Mouse (Mus musculus) left cerebral cortex, adult 11 months (tissue): ENCODE results near the gene Nedd4.

Experiments used
- DNase-seq: peaks from one replicate; pipeline ENCODE4 v3.0.0; 2022; ENCODE audit warnings: low spot score

Gene Nedd4

DNA sequence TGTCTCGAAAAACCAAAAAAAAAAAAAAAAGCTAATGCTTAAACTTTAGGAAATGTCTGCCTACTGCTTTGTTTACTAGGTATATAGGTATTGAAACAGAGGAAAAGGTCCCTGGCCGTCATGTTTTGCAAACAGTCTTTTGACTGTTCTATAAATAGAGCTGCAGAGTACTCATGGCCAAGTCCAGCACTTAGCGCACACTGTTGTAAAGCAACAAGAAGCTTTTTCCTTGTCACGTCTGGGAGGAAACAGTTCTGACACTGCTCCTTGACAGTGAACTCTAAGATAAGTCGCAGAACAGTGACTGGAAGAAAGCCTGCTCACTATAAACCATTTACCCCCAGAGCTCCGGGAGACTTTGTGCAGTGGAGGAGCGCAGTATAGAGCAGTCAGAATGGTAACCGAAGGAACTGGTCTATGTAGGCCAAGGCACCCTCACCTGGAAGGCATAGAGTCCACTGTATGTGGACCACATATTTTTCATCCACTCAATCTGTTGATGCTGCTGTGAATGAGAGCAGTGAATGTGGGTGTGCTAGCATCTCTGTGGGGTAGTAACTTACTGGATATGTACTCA is 19.6 kb downstream of the Nedd4 start:
- no peak for DNase-seq

DNA sequence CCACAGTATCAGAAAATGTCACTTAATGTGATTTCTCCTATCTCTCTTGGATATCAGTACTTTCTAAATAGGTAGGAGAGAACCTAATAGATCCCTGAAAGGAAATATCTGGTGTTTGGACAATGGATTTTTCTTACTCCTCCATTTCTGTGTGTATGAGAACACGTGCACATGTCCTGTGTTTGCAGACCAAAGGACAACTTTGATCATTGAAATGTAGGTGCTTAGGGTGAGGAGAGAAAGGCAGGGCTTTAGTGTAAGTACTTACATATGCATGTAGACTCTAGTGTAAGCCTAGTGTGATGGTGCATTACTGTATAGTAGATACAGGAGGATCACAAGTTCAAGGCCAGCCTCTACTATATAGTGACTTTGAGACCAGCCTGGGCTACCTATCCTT is 21.1 kb downstream of the Nedd4 start:
- DNase-seq = no peak

DNA sequence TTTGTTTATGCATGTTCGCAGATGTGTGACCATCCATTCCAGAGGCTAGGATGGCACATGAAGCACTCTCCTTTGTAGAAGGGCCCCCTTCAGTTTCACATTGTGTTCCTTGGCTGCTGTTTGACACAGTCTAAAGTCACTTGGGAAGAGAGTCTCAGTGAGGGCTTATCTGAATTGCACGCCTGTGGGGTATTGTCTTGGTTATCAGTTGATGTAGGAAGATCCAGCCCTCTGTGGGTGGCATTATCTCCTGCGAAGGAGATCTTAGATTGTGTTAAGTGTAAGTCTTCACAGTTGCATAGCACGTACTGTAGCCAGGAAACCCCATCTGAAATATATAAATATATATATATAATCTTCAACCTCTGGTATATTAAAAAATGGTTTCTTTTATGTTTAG is 23.1 kb downstream of the Nedd4 start:
- DNase-seq = no peak

DNA sequence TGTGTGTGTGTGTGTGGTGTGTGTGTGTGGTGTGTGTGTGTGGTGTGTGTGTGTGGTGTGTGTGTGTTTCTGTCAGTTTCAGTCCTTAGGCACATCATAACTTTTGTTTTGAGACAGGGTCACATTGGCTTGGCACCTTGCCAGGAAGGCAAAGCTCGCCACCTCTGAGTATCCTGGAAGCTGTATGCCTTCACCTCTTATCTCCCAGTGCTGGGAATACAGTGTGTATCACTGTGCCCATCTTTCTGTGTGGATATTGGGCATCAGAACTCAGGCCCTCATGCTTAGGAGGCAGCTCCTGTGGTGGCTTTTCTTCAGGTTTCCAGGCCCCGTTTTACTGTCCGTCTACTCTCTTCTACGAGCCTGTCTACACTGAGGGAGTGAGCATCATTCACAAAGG is 24.4 kb downstream of the Nedd4 start:
- no peak for DNase-seq

DNA sequence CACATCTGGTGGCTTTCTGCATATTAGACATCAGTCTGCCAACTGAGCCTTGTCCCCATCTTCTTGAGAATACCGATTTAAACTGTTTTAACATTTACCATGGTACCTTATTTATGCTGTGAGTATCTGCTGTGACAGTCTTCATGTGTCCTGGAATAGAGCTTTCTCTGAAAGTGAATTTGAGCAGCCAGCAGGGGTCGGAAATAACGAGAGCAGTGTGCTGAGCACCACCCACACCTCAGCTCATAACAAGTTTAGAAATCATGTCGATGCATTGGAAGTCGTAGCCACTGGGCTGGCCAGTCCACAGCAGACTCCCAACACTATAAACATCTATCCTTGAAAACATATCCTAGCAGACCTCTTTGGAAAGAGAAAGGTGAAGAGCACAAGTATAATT is 27.4 kb downstream of the Nedd4 start:
- DNase-seq = no peak

DNA sequence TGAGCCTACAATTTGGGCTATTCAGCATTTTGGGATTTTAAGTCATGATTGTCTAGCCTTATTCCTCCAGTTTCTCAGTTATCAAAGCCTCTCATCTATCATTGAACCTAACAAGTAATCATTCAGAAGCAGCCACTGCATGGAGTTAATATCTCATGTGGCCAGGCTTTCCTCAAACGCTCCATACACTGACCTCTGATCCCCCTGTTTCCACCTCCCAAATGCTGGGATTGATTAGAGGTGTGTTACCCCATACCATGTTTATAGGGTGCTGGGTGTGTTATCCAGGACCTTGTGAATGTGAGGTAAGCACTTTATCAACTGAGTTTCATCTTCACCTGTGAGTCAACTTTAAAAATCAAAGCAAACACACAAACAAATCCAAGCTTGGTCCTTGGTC is 28.7 kb downstream of the Nedd4 start:
- no peak for DNase-seq

DNA sequence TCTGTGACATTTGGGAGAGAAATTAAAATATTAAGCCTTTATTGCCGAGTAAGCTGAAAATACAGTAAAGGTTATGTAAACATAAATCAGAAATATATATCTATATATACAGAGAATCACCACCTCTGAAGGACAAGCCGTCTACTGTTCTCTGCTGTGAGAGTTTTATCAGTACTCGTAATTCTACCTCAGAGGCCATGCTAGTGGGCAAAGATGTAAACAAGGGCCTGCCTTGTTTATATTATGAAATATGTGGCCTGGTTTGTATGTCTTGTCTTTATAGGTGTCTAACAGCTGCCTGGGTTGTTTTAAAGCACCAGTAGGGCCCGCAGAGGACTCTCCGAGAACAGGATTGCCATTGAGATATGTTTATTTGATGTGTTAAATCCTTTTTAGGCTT is 29.8 kb downstream of the Nedd4 start:
- no peak for DNase-seq

DNA sequence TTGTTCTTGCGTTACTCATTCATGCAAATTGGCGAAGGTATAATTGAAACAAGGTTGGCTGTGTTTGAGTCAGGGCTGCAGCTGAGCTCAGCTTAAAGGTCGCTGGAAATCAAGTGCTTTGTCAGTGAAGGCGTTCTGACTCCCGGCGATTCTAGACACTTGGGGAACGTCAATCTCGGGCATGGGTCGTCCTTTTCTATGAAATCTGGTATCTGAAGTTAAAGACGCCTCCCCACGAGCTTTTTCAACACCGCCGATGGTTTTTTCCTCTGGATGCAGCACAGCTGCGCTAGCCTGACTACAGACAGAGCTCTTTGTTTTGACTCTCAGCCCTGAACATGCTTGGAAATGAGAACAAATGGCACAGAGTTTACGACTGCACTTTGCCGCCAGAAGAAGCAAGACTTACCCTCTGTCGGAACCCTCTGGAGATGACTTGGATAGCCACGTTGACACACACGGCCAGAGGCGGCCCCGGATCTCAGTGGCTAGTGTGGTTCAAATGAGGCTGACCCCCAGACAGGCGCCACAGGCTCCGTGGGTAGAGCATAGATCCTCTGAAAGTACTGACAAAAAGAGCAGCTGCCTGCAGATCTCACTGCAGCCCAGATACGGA is 31.0 kb downstream of the Nedd4 start:
- DNase-seq = no peak

DNA sequence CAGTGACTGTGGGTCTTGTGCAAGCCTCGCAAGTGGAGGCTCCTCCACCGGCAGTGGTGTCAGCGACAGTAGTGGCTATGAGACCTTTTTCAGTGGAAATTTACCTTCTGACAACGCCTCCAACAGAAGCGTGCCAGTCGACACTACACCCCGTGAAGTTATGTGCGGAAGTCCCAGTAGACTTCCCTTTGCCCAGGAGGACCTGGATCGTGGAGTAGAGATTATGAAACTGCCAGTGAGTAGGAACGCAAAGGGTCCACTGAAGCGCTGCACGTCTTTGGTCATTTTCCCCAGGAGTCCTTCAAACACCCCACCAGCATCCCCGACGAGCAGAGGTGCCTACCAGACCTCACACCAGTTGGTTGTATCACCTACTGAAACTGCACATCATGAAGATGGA is 31.7 kb downstream of the Nedd4 start:
- DNase-seq = no peak

DNA sequence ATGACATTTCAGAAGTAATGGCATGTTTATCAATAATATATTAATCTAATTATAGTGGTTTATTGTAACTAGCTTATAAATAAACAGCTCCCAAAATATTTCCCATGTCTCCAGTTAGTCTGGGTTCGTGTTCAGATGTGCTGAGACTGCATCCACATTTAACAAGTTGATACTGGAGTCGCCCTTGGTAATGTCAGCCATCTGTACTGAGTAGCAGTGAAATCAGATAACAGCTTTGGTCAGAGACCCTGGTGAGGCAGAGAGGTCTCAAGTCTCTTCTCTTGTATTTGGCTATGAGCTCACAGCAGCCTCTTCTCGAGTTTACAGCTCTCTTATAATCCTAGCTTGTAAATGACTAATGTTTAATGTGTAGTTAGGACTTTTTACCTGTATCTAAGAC is 34.4 kb downstream of the Nedd4 start:
- DNase-seq = no peak

DNA sequence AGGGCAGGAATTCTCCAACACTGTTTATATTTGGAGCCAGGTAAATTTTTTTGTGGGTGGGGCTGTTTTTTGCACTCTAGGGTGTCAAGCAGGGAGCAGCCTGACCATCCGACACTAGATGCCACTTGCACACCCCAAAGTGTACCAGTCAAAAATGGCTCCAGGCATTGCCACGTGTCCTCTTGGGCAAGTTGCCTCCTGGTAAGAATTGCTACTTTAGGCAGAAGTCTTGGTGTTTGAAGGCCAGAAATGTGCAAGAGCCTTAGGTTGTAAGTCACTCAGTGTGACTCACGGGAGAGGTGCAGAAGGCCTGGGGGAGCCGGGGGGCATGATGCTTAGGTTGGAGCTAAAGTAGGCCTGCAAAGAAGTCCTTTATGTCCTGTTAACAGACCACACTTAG is 35.6 kb downstream of the Nedd4 start:
- no peak for DNase-seq

DNA sequence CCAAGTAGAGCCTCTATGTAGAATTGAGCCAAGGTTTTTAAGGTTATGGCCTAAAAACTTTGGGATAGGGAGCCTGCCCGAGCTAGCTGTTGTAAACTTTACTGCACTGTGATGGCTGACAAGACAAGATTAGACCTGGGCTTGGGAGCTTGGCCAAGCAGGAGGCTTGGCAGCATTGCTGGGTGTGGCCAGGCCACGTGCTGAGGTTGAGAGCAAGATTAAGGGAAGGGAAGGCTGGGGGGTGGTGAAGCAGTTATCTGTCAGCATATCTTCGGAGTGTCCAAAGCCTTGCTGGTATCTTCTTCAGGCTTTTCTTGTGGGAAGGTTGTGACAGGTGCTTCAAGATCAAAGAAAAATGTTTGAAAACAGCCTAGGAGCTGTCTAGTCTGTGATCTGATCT is 37.6 kb downstream of the Nedd4 start:
- DNase-seq = no peak

DNA sequence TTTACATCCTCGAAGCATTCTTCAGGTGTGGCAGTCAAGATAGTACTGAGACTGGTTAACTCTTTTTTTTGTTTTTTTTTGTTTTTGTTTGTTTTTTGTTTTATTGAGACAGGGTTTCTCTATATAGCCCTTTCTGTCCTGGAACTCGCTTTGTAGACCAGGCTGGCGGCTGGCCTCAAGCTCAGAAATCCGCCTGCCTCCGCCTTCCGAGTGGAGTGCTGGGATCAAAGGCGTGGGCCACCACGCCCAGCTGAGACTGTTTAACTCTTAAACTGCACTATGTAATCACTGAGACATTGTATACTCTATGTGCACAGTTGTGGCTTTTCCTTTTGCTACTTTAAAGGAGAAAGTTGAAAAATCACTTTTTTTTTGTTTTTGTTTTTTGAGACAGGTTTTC is 39.3 kb downstream of the Nedd4 start:
- DNase-seq = no peak

DNA sequence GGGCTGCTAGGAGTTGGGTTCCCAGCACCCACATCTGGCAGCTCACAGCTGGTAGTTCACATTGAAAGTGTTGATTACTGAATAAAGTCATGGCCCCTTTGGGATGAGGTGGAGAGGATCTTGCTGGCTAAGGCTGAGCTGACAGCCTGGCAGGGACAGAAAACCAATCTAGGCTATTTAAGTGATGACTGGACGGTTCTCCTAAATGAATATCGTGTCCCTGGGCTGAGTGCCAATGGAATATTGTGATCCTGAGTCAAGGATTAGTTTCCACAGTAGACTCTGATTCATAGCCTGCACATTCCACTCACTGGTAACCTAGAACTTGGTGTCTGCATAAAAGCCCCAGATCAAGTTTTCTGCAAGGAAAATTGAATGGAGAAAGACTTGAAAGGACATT is 39.9 kb downstream of the Nedd4 start:
- DNase-seq = no peak

DNA sequence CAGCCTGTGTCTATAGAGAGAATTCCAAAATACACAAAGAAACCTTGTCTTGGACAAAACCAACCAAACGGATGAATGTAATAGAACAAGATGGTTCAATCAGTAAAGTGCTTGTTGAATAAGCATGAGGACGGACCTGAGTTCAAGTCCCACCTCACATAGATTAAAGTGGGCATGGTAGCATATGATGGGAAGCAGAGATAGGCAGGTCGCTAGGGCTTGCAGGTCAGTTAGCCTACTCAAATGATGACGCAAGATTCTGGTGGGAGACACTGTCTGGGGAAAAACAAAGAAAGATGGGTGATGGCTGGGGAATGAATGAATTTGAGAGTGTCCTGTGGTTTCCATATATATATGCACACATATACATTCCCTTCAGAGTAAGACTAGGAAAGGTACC is 41.0 kb downstream of the Nedd4 start:
- DNase-seq = no peak

DNA sequence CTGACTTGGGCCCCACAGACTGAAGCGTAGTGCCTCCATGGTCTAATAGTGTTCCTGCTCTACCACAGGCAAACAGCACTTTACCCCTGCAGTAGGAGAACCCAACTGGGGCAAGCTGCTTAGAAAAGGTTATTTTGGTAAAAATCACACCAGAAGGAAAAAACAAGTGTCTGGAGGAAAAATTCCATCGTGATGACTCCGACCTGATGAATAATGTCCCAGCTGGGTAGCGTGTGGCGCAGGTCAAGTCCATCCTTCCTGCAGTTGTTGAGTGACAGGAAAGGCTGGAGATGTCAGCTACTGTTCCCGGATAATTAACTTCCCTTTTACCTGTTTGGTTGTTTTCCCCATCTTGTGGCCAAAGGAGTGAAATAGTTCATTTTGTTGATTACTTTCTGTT is 41.6 kb downstream of the Nedd4 start:
- DNase-seq = no peak

DNA sequence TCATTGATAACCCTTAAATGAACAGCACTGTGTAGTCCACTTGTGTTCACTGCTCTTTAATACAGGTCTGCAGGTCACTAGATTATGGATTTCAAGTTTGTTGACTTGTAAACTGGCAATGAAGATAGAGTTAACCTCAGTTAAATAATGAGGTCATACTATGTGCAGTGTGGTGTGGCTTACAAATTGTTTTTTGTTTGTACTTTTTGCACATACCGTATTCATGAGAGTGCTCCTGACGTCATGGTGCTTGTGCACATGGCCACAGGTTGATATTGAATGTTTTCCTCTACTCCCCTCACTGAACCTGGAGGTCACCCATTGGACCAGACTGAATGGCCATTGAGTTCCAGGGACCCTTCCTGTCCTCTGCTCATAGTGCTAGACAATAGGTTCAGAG is 43.1 kb downstream of the Nedd4 start:
- no peak for DNase-seq

DNA sequence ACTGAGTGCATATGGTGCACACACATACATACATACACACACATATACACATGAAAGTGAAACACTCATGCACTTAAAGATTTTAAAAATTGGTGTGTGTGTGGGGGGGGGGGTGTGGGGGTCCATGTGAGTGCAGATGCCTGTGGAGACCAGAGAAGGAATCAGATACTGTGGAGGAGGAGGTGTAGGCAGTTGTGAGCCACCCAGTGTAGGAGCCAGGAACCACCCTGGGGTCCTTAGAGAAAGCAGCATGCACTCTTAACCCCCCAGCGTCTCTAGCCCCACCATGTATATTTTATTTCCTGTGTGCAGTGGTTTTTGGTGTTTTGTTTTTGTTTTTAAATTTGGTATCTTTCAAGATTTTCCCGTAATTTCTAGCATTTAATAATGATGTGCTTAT is 45.9 kb downstream of the Nedd4 start:
- DNase-seq = no peak

DNA sequence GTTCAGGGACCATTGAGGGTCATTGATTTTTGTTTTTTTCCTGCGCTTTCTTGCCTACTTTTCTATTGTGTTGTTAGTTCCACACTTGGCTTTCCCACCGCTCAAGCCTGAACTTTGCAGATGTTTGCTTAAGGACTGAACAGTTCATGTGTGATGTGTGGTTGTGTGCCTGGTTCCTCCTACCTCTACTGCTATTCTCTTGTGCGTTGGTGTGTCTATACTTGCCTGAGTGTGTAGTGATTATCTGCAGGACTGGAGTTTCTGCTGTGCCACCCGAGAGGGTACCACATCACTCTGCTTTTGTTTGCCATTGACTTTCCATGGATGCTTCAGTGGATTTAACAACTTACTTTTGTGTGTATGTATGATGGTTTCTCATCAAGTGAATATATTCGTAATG is 46.5 kb downstream of the Nedd4 start:
- no peak for DNase-seq

DNA sequence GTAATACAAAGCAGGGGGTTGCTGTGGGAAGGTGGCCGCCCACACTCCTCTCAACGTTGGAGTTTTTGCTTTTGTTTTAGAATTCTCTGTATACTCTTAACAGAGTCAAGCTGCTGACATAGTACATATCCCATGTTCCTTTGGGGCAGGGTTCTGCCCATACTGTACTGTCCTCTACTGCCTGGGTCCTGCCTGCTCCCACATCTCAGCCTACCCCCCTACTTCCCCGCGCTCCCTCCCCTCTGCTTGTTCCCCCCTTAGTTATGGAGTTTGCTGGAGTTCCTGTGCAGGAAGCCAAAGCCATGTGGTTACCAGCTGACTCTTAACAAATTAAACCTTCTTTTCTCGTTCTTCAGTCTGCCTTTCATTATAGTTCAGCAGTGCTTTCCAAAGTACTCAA is 47.9 kb downstream of the Nedd4 start:
- no peak for DNase-seq

DNA sequence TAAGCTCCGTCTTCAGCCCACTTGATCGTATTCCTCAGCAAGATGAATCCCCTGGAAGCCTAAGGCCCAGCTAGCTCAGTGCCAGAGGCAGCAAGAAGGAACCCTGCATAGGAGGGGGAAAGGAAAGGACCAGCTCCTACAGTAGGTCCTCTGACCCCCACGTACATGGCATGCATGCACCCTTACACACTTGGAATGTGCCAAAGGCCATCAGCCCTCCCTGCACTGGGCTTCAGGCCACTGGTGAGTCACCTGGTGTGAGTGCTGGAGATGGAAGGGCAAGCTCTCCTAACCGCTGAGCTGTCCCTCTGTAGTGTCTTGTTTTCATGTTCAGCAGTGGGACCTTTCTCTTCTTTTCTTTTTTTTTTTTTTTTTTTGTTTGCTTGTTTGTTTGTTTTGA is 52.8 kb downstream of the Nedd4 start:
- no peak for DNase-seq

DNA sequence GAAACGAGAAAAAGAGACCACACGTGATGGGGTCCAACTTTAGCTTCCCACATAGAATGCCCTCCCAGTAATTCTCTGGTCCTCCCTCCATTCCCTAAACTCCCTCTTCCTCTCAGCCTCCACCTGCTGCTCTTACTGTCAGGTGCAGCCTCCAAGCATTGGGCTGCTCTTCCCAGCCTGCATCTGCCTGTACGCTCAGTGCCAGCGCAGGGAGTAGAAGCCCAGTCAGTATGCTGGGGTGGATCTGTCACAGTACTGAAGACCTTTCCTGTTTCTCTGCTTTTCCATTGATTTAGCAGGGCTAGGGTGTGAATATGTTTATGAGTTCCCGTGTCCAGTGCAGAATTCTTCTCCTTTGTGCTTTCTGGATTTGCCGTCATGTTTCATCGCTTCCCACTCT is 54.1 kb downstream of the Nedd4 start:
- DNase-seq = no peak

DNA sequence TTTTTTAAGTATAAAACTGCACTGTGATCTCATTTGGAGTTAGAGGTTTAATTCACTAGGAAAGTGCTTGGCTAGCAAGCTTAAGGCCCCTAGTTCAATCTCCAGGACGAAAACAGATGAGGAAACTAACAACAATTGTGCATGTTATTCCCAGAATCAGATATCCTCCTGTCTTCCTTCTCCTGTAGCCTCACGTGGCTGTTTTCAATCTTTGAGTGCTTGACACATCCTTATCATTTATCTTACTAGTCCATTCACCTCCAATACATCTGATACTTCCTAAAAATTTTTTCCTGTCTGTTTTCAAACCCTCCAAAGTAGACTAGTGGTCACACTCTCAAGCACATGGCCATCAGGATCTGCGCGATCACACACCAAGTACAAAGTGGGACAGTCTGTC is 57.0 kb downstream of the Nedd4 start:
- DNase-seq = no peak

DNA sequence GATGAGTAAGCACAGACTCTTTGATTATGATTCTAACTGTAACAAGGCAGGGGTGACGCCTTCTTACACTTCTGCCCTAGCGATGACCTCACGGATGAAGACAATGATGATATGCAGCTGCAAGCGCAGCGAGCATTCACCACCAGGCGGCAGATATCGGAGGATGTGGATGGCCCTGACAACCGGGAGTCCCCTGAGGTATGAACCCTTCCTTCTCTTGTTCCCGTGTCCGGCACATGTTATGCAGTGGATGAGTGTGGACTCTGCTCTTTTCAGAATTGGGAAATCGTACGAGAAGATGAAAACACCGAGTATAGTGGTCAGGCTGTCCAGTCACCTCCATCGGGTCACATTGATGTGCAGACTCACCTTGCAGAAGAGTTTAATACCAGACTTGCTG is 59.1 kb downstream of the Nedd4 start:
- no peak for DNase-seq

DNA sequence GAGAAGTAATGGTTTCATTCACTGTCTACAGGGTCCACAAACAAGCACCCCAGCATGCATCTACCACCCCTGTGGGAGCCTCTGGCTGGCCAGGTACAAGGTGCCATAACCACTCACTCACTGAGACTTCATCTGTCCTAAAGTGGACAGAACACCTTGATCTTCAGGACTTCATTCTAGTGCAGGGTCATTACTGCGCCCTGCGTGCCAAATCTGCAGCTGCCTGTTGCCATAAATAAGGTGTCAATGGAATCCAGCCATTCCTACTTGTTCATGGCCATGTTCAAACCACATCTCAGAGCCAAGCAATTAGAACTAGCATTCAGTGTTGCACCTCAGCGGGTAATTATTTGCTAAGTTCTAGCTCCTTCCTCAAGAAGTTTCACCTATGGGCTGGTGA is 60.5 kb downstream of the Nedd4 start:
- DNase-seq = no peak
